Mouse (Mus musculus) gastrocnemius, adult 2 months (tissue): ENCODE results near the gene Nelfe. TPM values are rescaled to one million over a fixed set of nuclear protein-coding genes. Genes with fewer than 3 reads are reported as not detected.
"Not testable (repeated sequence)": the region's sequence is repeated elsewhere in the genome, so short reads cannot be mapped to it uniquely, and the experiment has no call there.

Source experiments
- DNase-seq: peaks from one replicate; pipeline ENCODE4 v3.0.0; 2022
- H3K27ac ChIP-seq: fragments of 200-600 bp; 2 replicates; pipeline ENCODE4 v1.8.1; 2022; ENCODE audit warnings: mild to moderate bottlenecking
- H3K4me3 ChIP-seq: fragments of 200-600 bp; 2 replicates; pipeline ENCODE4 v1.8.1; 2022; ENCODE audit warnings: mild to moderate bottlenecking, moderate library complexity
- CTCF ChIP-seq: fragments of 200-600 bp; IDR thresholded peaks from 2 replicates; pipeline ENCODE4 v1.8.1; 2022; ENCODE audit warnings: antibody characterized with exemption, mild to moderate bottlenecking, moderate library complexity
- intact Hi-C: fragments of 180-260 bp; cut with DNase I; formaldehyde crosslinking; loops from one replicate; pipeline ENCODE4 v1.15.1; 2025
- total RNA-seq, 2 experiments: library from RNA; stranded (reverse); gene quantifications; 2 replicates each; pipeline ENCODE4 v1.2.3; 2021

Gene Nelfe
- total RNA-seq, 2 experiments from 2014 or later = 9.4 to 10.8 TPM

DNA sequence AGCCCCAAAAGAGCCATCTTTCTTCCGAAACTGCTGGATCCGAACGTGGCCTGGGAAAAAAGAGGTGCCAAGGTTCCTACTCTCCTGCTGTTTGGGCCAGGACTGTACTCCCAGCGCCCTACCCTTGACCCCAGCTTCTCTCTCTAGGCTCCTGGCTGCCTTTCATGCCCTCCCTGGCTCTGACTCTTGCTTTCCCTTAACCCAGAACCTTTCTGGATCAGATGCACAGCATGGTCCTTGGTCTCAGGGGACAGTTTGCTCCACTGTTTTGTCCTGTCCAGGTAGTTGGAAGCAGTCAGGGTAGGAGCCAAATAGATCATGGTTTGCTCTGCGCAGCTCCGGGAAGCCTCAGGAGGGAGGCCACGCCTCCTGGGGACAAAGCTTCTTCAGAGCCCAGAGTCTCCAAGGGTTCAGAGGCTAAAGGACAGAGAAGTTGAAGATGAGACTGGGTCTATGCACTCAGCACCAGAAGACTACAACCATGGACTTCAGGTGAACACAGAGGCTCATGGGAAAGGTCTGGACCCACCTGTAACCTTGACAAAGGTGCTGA is 35.3 kb upstream of the Nelfe start:
- intact Hi-C loops = no loop called here
- H3K27ac ChIP-seq = no peak overlapping the region
- DNase-seq = no peak
- H3K4me3 ChIP-seq = no peak overlapping the region
- TF ChIP-seq CTCF = no peak

- intact Hi-C loops = loop anchor here (10.0 kb wide), 1 partner anchor 186 kb away; the partner anchor contains the start of genes Atf6b and Fkbpl
- H3K27ac ChIP-seq, DNase-seq, H3K4me3 ChIP-seq: not testable (repeated sequence)
Observed at GRCm38 (mm10) chr17:34830776-34831175, 19.4 kb upstream of the Nelfe start.

- intact Hi-C loops = loop anchor here (10.0 kb wide), 1 partner anchor 192 kb away; the partner anchor contains the start of genes Atf6b and Fkbpl
- H3K4me3 ChIP-seq = peak overlapping the region; percentile 89
- no peak for TF ChIP-seq CTCF
- H3K27ac ChIP-seq = peak overlapping the region; percentile 92
- DNase-seq = no peak
Observed at GRCm38 (mm10) chr17:34836155-34836855, 13.9 kb upstream of the Nelfe start.

DNA sequence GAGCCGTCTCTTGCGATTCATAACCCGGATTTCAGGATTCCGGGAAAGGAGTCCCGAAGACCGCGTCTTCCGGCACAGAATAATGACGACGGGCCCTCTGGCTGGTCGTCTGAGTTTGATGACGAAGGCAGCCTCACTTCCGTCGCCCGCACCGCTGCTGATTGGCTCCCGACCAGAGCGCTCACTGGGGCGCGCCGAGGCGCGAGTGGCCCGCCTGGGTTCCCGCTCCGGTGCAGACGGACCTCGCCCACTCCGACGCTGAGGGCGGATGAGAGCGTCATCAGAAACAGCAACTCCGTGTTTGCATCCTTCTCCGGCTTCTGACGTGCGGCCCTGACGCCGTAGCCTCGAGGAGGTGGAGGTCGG is 13.4 kb upstream of the Nelfe start, which contains the start of the genes Stk19 and Dxo:
TSS of gene Stk19 (minus strand) at position 90 of the 366 bp plus-strand sequence.
TSS of gene Dxo (plus strand) at position 164 of the 366 bp plus-strand sequence.
- intact Hi-C loops = loop anchor here (10.0 kb wide), 1 partner anchor 192 kb away; the partner anchor contains the start of genes Atf6b and Fkbpl
- DNase-seq = peak; percentile 97
- Histone ChIP-seq H3K27ac (peak within 1 kb of the TSS; percentile 92), H3K4me3 (peak within 1 kb of the TSS; percentile 89)
- TF ChIP-seq CTCF = no peak

DNA sequence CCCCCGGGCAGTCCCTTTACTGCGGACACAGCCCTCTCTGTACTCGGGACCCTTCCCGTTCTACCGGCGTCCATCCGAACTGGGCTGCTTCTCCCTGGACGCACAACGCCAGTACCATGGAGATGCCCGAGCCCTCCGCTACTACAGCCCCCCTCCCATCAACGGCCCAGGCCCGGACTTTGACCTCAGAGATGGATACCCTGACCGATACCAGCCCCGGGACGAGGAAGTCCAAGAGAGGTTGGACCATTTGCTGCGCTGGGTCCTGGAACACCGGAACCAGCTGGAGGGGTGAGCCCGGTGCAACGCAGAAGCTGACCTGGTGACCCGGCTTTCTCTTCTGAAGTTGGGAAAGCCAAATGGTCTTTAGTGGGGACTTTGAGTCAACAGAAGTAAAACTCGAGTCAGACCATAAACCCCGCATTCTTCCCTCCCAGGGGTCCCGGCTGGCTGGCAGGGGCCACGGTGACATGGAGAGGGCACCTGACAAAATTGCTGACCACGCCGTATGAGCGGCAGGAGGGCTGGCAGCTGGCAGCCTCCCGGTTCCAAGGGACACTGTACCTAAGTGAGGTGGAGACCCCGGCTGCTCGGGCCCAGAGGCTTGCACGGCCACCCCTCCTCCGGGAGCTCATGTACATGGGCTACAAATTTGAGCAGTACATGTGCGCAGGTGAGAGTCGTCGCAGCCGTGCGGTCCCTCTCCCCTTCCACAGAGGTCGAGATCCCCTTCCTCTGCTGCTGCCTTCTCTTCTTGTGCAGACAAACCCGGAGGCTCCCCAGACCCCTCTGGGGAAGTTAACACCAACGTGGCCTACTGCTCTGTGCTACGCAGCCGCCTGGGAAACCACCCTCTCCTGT is 12.5 kb upstream of the Nelfe start:
- H3K4me3 ChIP-seq = peak overlapping the region; percentile 89
- peak; percentile 37 for DNase-seq
- peak overlapping the region; percentile 92 for H3K27ac ChIP-seq
- no peak for TF ChIP-seq CTCF
- intact Hi-C loops = loop anchor here (10.0 kb wide), 1 partner anchor 193 kb away; the partner anchor contains the start of genes Atf6b and Fkbpl

- DNase-seq = no peak
- intact Hi-C loops = loop anchor here (10.0 kb wide), 1 partner anchor 194 kb away; the partner anchor contains the start of genes Atf6b and Fkbpl
- TF ChIP-seq CTCF = no peak
- Histone ChIP-seq H3K4me3 (no peak overlapping the region), H3K27ac (no peak overlapping the region)
Observed at GRCm38 (mm10) chr17:34838785-34839184, 11.4 kb upstream of the Nelfe start.

- DNase-seq = no peak
- Histone ChIP-seq H3K4me3 (no peak overlapping the region), H3K27ac (no peak overlapping the region)
- no peak for TF ChIP-seq CTCF
- intact Hi-C loops = no loop called here
Observed at GRCm38 (mm10) chr17:34840736-34841307, 9.4 kb upstream of the Nelfe start.

- intact Hi-C loops = no loop called here
- TF ChIP-seq CTCF = no peak
Observed at GRCm38 (mm10) chr17:34844884-34845283, 5.3 kb upstream of the Nelfe start.

GRCm38 (mm10) chr17:34847192-34847591 is 3.0 kb upstream of the Nelfe start:
- TF ChIP-seq CTCF = no peak
- intact Hi-C loops = no loop called here
- Histone ChIP-seq H3K4me3 (no peak overlapping the region), H3K27ac (no peak overlapping the region)
- no peak for DNase-seq

More at GRCm38 (mm10) chr17:34844884-34845283, 5.3 kb upstream of the Nelfe start:
- no peak overlapping the region for H3K4me3 ChIP-seq
- no peak for DNase-seq
- no peak overlapping the region for H3K27ac ChIP-seq

DNA sequence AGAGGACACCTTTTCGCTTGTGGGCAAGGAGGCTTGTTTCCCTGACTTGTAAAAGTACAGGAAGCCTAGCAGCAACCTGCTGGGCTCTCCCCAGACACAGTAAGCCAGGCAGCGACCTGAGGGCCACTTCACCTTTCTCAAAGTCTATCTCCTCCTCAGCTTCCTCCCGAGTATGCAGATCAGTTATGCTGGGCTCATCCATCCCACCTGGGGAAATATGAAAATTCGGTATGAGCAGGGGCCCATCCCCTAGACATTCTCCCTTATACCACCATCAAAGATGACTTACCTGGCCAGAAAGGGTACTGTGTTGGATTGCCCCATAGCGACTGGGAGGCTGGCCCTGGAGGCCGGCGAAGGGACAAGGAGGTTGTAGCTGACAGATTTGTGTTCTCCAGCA is 2.6 kb upstream of the Nelfe start:
- DNase-seq = no peak
- no peak overlapping the region for H3K4me3 ChIP-seq
- TF ChIP-seq CTCF = no peak
- intact Hi-C loops = no loop called here
- no peak overlapping the region for H3K27ac ChIP-seq

DNA sequence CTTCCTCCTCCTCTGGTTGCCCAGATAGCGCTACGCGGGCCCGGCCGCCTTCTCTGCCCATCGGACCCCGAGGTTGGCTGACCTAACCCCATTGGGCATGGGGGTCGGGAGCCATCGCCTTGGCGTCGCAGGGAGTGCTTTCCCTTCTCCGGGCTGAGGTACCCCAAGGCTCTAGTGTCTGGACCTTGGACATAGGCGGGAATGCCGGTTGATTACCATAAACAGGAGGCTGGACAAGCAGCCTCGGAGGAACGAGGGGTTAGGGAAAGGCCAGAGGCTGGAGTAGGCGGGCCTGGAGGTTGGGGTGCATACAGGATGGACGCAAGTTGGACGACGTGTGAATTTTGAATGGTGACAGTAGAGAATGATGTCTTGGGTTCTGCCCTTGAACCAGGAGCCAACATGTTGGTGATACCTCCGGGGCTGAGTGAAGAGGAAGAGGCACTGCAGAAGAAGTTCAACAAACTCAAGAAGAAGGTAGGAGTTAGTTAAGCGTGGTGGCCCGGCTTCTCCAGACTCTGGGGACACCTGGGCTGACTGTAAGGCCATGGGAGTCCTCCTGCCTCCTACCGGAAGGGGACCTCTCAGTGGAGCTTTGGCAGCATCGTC is 430 bp downstream of the Nelfe start:
- DNase-seq = no peak
- H3K4me3 ChIP-seq = peak overlapping the region; percentile 85
- intact Hi-C loops = loop anchor here (2.0 kb wide), 1 partner anchor 44 kb away; no protein-coding TSS in a partner anchor
- H3K27ac ChIP-seq = peak overlapping the region; percentile 87
- no peak for TF ChIP-seq CTCF

- no peak for DNase-seq
- intact Hi-C loops = no loop called here
- TF ChIP-seq CTCF = no peak
- no peak overlapping the region for H3K27ac ChIP-seq
- no peak overlapping the region for H3K4me3 ChIP-seq
Observed at GRCm38 (mm10) chr17:34853511-34853910, 3.3 kb downstream of the Nelfe start.
